Mouse (Mus musculus) large intestine, adult 2 months (tissue): ENCODE data around the gene Cyp2a4. TPM values are rescaled to one million over a fixed set of nuclear protein-coding genes. Genes with fewer than 3 reads are reported as not detected.
"Not testable (repeated sequence)": the region's sequence is repeated elsewhere in the genome, so short reads cannot be mapped to it uniquely, and the experiment has no call there.

Experiments
- DNase-seq: peaks from one replicate; pipeline ENCODE4 v3.0.0-alpha.2; 2012; ENCODE audit warnings: low read depth, low spot score
- WGBS: fragments of 180-500 bp; shearing (Covaris S2); methylation state at CpG from one replicate; pipeline ENCODE4 v1.1.7; 2018; 5-methylcytosine and 5-hydroxymethylcytosine counted together
- polyA plus RNA-seq: library from polyadenylated mRNA; depleted of rRNA; stranded (reverse); fragments of >200 nt; gene quantifications from 2 replicates; pipeline ENCODE4 v1.2.3, GENCODE M21; 2012; rRNA removed

The Cyp2a4 gene
- not detected in 2 replicates for polyA plus RNA-seq

- not testable (repeated sequence) for DNase-seq
- WGBS = 45% methylated on average over 2 of the region's 2 CpGs
Measured at GRCm38 (mm10) chr7:26306926-26307325, at the start of gene Cyp2a4. TSS of gene Cyp2a4 (plus strand) at chr7:26307169.

GRCm38 (mm10) chr7:26260034-26260433, 46.9 kb upstream of the Cyp2a4 start, which contains the start of gene Vmn1r184:
TSS of gene Vmn1r184 (plus strand) at chr7:26260334.
- DNase-seq = not testable (repeated sequence)
- 86% methylated on average over 1 of the region's 1 CpGs for WGBS

- 78% methylated on average over 8 of the region's 8 CpGs for WGBS
- not testable (repeated sequence) for DNase-seq
Measured at GRCm38 (mm10) chr7:26303429-26304166, 3.4 kb upstream of the Cyp2a4 start.

- not testable (repeated sequence) for DNase-seq
- WGBS = 81% methylated on average over 4 of the region's 4 CpGs
Measured at GRCm38 (mm10) chr7:26311786-26312185, 4.8 kb downstream of the Cyp2a4 start.

- DNase-seq = not testable (repeated sequence)
- 72% methylated on average over 2 of the region's 2 CpGs for WGBS
Measured at GRCm38 (mm10) chr7:26315194-26315593, 8.2 kb downstream of the Cyp2a4 start.

GRCm38 (mm10) chr7:26315809-26316208, 8.8 kb downstream of the Cyp2a4 start:
- not testable (repeated sequence) for DNase-seq
- WGBS = 87% methylated on average over 4 of the region's 4 CpGs

- WGBS = 58% methylated on average over 3 of the region's 3 CpGs
- DNase-seq = not testable (repeated sequence)
Measured at GRCm38 (mm10) chr7:26320361-26320760, 13.4 kb downstream of the Cyp2a4 start.

- not testable (repeated sequence) for DNase-seq
Measured at GRCm38 (mm10) chr7:26350177-26350576, 43.2 kb downstream of the Cyp2a4 start.

GRCm38 (mm10) chr7:26352258-26352657, 45.3 kb downstream of the Cyp2a4 start:
- DNase-seq = not testable (repeated sequence)

GRCm38 (mm10) chr7:26356719-26357118, 49.8 kb downstream of the Cyp2a4 start:
- not testable (repeated sequence) for DNase-seq
- 83% methylated on average over 6 of the region's 6 CpGs for WGBS

More at GRCm38 (mm10) chr7:26352258-26352657, 45.3 kb downstream of the Cyp2a4 start:
- WGBS = 71% methylated on average over 3 of the region's 3 CpGs

Other genes starting within 250 kb of the Cyp2a4 start
- gene Cyp2b13, start 245.7 kb upstream of the Cyp2a4 start, polyA plus RNA-seq = 0.05 TPM in 1 of 2 replicates, not detected in the other
- gene Cyp2b9, start 133.8 kb upstream of the Cyp2a4 start, polyA plus RNA-seq = not detected in 2 replicates
- not detected in 2 replicates for gene Vmn1r184, start 46.8 kb upstream of the Cyp2a4 start, polyA plus RNA-seq
- not detected in 2 replicates for gene Nlrp9c, start 96.5 kb downstream of the Cyp2a4 start, polyA plus RNA-seq
- gene Nlrp4a, start 127.9 kb downstream of the Cyp2a4 start, polyA plus RNA-seq = not detected in 2 replicates
- gene Nlrp9a, start 227.9 kb downstream of the Cyp2a4 start, polyA plus RNA-seq = not detected in 2 replicates